Mouse (Mus musculus): Measurements from ENCODE around the gene Gm28635. TPM values are rescaled to one million over a fixed set of nuclear protein-coding genes. Genes with fewer than 3 reads are reported as not detected.

The Gm28635 gene
- polyA plus RNA-seq, 1 experiment from 2014 or later = not detected

GRCm38 (mm10) chr2:84714811-84715561 is 37.1 kb upstream of the Gm28635 start, which contains the start of gene Zdhhc5:
TSS of gene Zdhhc5 (minus strand) at chr2:84715180.
- Histone ChIP-seq H3K27me3 (replicated peaks) (no peaks in the 10 kb centered on the region), H3K4me3 (replicated peaks) (peak within 1 kb of the TSS; percentile 96), H3K9me3 (no peaks in the 10 kb centered on the region), H3K27ac (peak within 1 kb of the TSS; percentile 98), H3K9ac (peak within 1 kb of the TSS; percentile 95), H3K4me2 (peak within 1 kb of the TSS; percentile 64), H3K36me3 (peaks cover 9% of the 10 kb centered on the region), H3K4me1 (peaks cover 6% of the 10 kb centered on the region; the same call in 1 of the 2 replicates)
- under 1% methylated on average over 106 of the region's 107 CpGs for WGBS
- ATAC-seq (ENCODE audit: insufficient read depth, low FRiP score, low read depth) = peak; percentile 94

GRCm38 (mm10) chr2:84714422-84714810 is 36.6 kb upstream of the Gm28635 start:
- Histone ChIP-seq H3K27ac (peak overlapping the region; percentile 98), H3K27me3 (replicated peaks) (no peaks in the 10 kb centered on the region), H3K4me2 (peak overlapping the region; percentile 59), H3K36me3 (peaks cover 12% of the 10 kb centered on the region), H3K4me3 (replicated peaks) (peak overlapping the region; percentile 96), H3K9me3 (no peaks in the 10 kb centered on the region), H3K9ac (peak overlapping the region; percentile 95), H3K4me1 (peaks cover 6% of the 10 kb centered on the region; the same call in 1 of the 2 replicates)
- WGBS = under 1% methylated on average over 26 of the region's 26 CpGs
- no peak for ATAC-seq (ENCODE audit: insufficient read depth, low FRiP score, low read depth)

- Histone ChIP-seq H3K36me3 (peaks cover 27% of the 10 kb centered on the region), H3K9ac (no peak overlapping the region), H3K27ac (no peak overlapping the region), H3K4me3 (replicated peaks) (no peak overlapping the region), H3K9me3 (no peaks in the 10 kb centered on the region), H3K4me1 (peaks cover 8% of the 10 kb centered on the region), H3K27me3 (replicated peaks) (no peaks in the 10 kb centered on the region), H3K4me2 (no peak overlapping the region)
- ATAC-seq (ENCODE audit: insufficient read depth, low FRiP score, low read depth) = no peak
- 87% methylated on average over 2 of the region's 2 CpGs for WGBS
Observed at GRCm38 (mm10) chr2:84711898-84712297, 34.1 kb upstream of the Gm28635 start.

GRCm38 (mm10) chr2:84707523-84707922 is 29.7 kb upstream of the Gm28635 start:
- Histone ChIP-seq H3K4me1 (peaks cover 4% of the 10 kb centered on the region; the same call in 1 of the 2 replicates), H3K27me3 (replicated peaks) (no peaks in the 10 kb centered on the region), H3K9ac (no peak overlapping the region), H3K27ac (no peak overlapping the region), H3K36me3 (peaks cover 35% of the 10 kb centered on the region), H3K9me3 (no peaks in the 10 kb centered on the region), H3K4me3 (replicated peaks) (no peak overlapping the region), H3K4me2 (no peak overlapping the region)
- no peak for ATAC-seq (ENCODE audit: insufficient read depth, low FRiP score, low read depth)
- 74% methylated on average over 1 of the region's 1 CpGs for WGBS

GRCm38 (mm10) chr2:84705295-84705694 is 27.5 kb upstream of the Gm28635 start:
- 84% methylated on average over 1 of the region's 1 CpGs for WGBS
- no peak overlapping the region for H3K9ac ChIP-seq
- no peaks in the 10 kb centered on the region for H3K27me3 ChIP-seq (replicated peaks)
- peaks cover 4% of the 10 kb centered on the region; the same call in 1 of the 2 replicates for H3K4me1 ChIP-seq
- H3K9me3 ChIP-seq = no peaks in the 10 kb centered on the region
- peak overlapping the region; percentile 75 for H3K27ac ChIP-seq
- no peak overlapping the region for H3K4me3 ChIP-seq (replicated peaks)
- no peak for ATAC-seq (ENCODE audit: insufficient read depth, low FRiP score, low read depth)
- H3K36me3 ChIP-seq = peaks cover 28% of the 10 kb centered on the region
- no peak overlapping the region for H3K4me2 ChIP-seq

GRCm38 (mm10) chr2:84704329-84704728 is 26.5 kb upstream of the Gm28635 start:
- Histone ChIP-seq H3K27ac (peak overlapping the region; percentile 75; the same call in 1 of the 2 replicates), H3K9ac (no peak overlapping the region), H3K36me3 (peaks cover 23% of the 10 kb centered on the region), H3K4me1 (peaks cover 4% of the 10 kb centered on the region; the same call in 1 of the 2 replicates), H3K4me3 (replicated peaks) (no peak overlapping the region), H3K4me2 (no peak overlapping the region), H3K27me3 (replicated peaks) (no peaks in the 10 kb centered on the region), H3K9me3 (no peaks in the 10 kb centered on the region)
- WGBS = 77% methylated on average over 5 of the region's 5 CpGs
- no peak for ATAC-seq (ENCODE audit: insufficient read depth, low FRiP score, low read depth)

GRCm38 (mm10) chr2:84703497-84703896 is 25.7 kb upstream of the Gm28635 start:
- Histone ChIP-seq H3K4me2 (no peak overlapping the region), H3K4me3 (replicated peaks) (no peak overlapping the region), H3K9ac (no peak overlapping the region), H3K27ac (no peak overlapping the region), H3K27me3 (replicated peaks) (no peaks in the 10 kb centered on the region), H3K9me3 (no peaks in the 10 kb centered on the region), H3K4me1 (peaks cover 4% of the 10 kb centered on the region; the same call in 1 of the 2 replicates), H3K36me3 (peaks cover 19% of the 10 kb centered on the region)
- no peak for ATAC-seq (ENCODE audit: insufficient read depth, low FRiP score, low read depth)
- WGBS = 91% methylated on average over 1 of the region's 1 CpGs

GRCm38 (mm10) chr2:84695007-84695695 is 17.3 kb upstream of the Gm28635 start:
- Histone ChIP-seq H3K27me3 (replicated peaks) (no peaks in the 10 kb centered on the region), H3K9ac (no peak overlapping the region), H3K9me3 (no peaks in the 10 kb centered on the region), H3K36me3 (peaks cover 30% of the 10 kb centered on the region), H3K27ac (no peak overlapping the region), H3K4me3 (replicated peaks) (no peak overlapping the region), H3K4me2 (no peak overlapping the region), H3K4me1 (no peaks in the 10 kb centered on the region)
- no peak; the same call in 1 of the 2 replicates for ATAC-seq (ENCODE audit: insufficient read depth, low FRiP score, low read depth)
- WGBS = 71% methylated on average over 5 of the region's 5 CpGs

GRCm38 (mm10) chr2:84690050-84690449 is 12.2 kb upstream of the Gm28635 start:
- H3K4me3 ChIP-seq (replicated peaks) = no peak overlapping the region
- no peaks in the 10 kb centered on the region for H3K9me3 ChIP-seq
- 93% methylated on average over 12 of the region's 12 CpGs for WGBS
- H3K4me2 ChIP-seq = no peak overlapping the region
- no peaks in the 10 kb centered on the region for H3K4me1 ChIP-seq
- no peaks in the 10 kb centered on the region for H3K27me3 ChIP-seq (replicated peaks)
- no peak overlapping the region for H3K27ac ChIP-seq
- H3K36me3 ChIP-seq = peaks cover 65% of the 10 kb centered on the region
- ATAC-seq (ENCODE audit: insufficient read depth, low FRiP score, low read depth) = no peak
- H3K9ac ChIP-seq = no peak overlapping the region

- H3K4me3 ChIP-seq (replicated peaks) = no peak overlapping the region
- H3K4me1 ChIP-seq = no peaks in the 10 kb centered on the region
- WGBS = 81% methylated on average over 2 of the region's 2 CpGs
- H3K9me3 ChIP-seq = no peaks in the 10 kb centered on the region
- H3K27me3 ChIP-seq (replicated peaks) = no peaks in the 10 kb centered on the region
- no peak overlapping the region for H3K9ac ChIP-seq
- no peak overlapping the region for H3K4me2 ChIP-seq
- H3K27ac ChIP-seq = no peak overlapping the region
- peaks cover 63% of the 10 kb centered on the region for H3K36me3 ChIP-seq
- no peak for ATAC-seq (ENCODE audit: insufficient read depth, low FRiP score, low read depth)
Observed at GRCm38 (mm10) chr2:84688080-84688844, 10.4 kb upstream of the Gm28635 start.

GRCm38 (mm10) chr2:84682605-84683183 is 4.9 kb upstream of the Gm28635 start:
- H3K9ac ChIP-seq = no peak overlapping the region
- H3K36me3 ChIP-seq = peaks cover 31% of the 10 kb centered on the region; the same call in 1 of the 2 replicates
- no peaks in the 10 kb centered on the region for H3K27me3 ChIP-seq (replicated peaks)
- no peak overlapping the region for H3K4me2 ChIP-seq
- 63% methylated on average over 6 of the region's 6 CpGs for WGBS
- no peak overlapping the region for H3K4me3 ChIP-seq (replicated peaks)
- no peak for ATAC-seq (ENCODE audit: insufficient read depth, low FRiP score, low read depth)
- H3K9me3 ChIP-seq = no peaks in the 10 kb centered on the region
- H3K27ac ChIP-seq = no peak overlapping the region
- H3K4me1 ChIP-seq = no peaks in the 10 kb centered on the region

All from stomach, embryonic 15.5 days (tissue).